Mouse (Mus musculus): Measurements from ENCODE around the gene Thap4.

DNA sequence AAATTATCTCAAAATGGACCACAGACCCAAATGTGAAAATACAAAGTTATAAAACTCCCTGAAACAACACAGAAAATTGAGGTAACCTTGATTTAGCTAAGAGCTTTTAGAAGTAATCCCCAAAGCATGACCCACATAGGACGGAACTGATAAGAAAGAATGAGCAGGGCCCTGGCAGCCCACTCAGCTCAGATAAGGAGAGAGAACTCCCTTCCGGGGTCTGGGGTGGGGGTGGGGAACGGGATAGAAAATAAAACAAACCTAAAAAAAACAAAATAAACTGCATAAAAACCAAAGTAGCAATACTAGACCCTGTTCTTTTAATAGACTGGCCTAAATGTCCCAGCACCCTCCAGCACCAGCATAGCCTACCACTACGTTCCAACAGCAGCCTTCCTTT, 12.7 kb downstream of the Thap4 start:
- TF ChIP-seq CTCF (conservative IDR thresholded peaks at IDR 0.05 in 1 of 2, IDR thresholded peaks at IDR 0.05 in 1 of 2; ENCODE audit: low read depth in 2 of 2, low read length in 2 of 2) (no peak), POLR2A (IDR thresholded peaks at IDR 0.05; ENCODE audit: low read depth, low read length) (no peak), USF2 (conservative IDR thresholded peaks at IDR 0.05; ENCODE audit: low read depth, low read length) (no peak), ZMIZ1 (IDR thresholded peaks at IDR 0.05; ENCODE audit: low read depth, low read length) (no peak), USF1 (IDR thresholded peaks at IDR 0.05; ENCODE audit: low read depth, low read length) (no peak), ZNF384 (IDR thresholded peaks at IDR 0.05; ENCODE audit: low read depth, low read length) (no peak), JUND (conservative IDR thresholded peaks at IDR 0.05; ENCODE audit: low read depth, low read length) (no peak), MYC (IDR thresholded peaks at IDR 0.05; ENCODE audit: low read depth, low read length) (no peak), HCFC1 (IDR thresholded peaks at IDR 0.05; ENCODE audit: low read depth, low read length) (no peak), RAD21 (IDR thresholded peaks at IDR 0.05; ENCODE audit: low read depth, low read length) (no peak), PAX5 (IDR thresholded peaks at IDR 0.05; ENCODE audit: low read length) (no peak), GABPA (IDR thresholded peaks at IDR 0.05; ENCODE audit: insufficient replicate concordance, low read depth, low read length) (no peak), ZKSCAN1 (IDR thresholded peaks at IDR 0.05; ENCODE audit: borderline replicate concordance, low read depth, low read length) (no peak), EP300 (IDR thresholded peaks at IDR 0.05; ENCODE audit: low read length) (no peak)
